Mouse (Mus musculus): ENCODE results near the gene Vps37b. TPM values are rescaled to one million over a fixed set of nuclear protein-coding genes. Genes with fewer than 3 reads are reported as not detected.

The Vps37b gene
- polyA plus RNA-seq, 1 experiment = 119 TPM

- WGBS = 93% methylated on average over 4 of the region's 4 CpGs
- Histone ChIP-seq H3K27ac (ENCODE audit: control insufficient read depth, insufficient read depth, low read length) (no peak overlapping the region), H3K4me1 (replicated peaks; ENCODE audit: control insufficient read depth, insufficient read depth, low read length) (peaks cover 10% of the 10 kb centered on the region; the same call in 1 of the 2 replicates), H3K27me3 (ENCODE audit: control insufficient read depth, insufficient read depth, low read length) (no peaks in the 10 kb centered on the region), H3K4me3 (ENCODE audit: control insufficient read depth, insufficient read depth, low read length) (no peak overlapping the region), H3K36me3 (ENCODE audit: control insufficient read depth, insufficient read depth, low read length) (no peaks in the 10 kb centered on the region)
- DNase-seq = no peak
- TF ChIP-seq CTCF (IDR thresholded peaks at IDR 0.05; ENCODE audit: borderline replicate concordance, control insufficient read depth, extremely low read depth, insufficient read depth, low read length, poor library complexity) = no peak
- TF ChIP-seq POLR2A (IDR thresholded peaks at IDR 0.05; ENCODE audit: control insufficient read depth, extremely low read depth, insufficient read depth, low read length, poor library complexity) = no peak
Measured at GRCm38 (mm10) chr5:123970576-123970975, 61.5 kb downstream of the Vps37b start.

DNA sequence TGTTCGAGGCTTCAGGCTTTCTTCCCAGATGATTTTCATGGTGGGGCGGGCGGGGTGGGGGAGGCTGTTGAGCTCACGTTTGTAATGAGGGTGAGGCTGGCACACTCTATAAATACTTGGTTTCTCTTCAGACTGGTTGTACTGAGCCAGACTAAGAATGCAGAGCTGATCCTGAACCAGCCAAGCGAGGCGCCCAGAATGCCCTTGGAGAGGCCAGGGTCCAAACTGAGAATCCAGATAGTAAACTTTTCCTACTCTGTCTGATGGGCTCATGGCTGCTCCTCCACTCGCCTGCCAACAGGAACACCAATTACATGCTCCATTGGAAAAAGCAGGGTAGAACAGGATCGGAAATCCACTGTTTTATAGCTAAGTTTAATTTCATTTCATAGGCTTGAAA lies 62.9 kb downstream of the Vps37b start:
- 91% methylated on average over 8 of the region's 8 CpGs for WGBS
- no peak for DNase-seq
- TF ChIP-seq CTCF (IDR thresholded peaks at IDR 0.05; ENCODE audit: borderline replicate concordance, control insufficient read depth, extremely low read depth, insufficient read depth, low read length, poor library complexity) (no peak), POLR2A (IDR thresholded peaks at IDR 0.05; ENCODE audit: control insufficient read depth, extremely low read depth, insufficient read depth, low read length, poor library complexity) (no peak)

DNA sequence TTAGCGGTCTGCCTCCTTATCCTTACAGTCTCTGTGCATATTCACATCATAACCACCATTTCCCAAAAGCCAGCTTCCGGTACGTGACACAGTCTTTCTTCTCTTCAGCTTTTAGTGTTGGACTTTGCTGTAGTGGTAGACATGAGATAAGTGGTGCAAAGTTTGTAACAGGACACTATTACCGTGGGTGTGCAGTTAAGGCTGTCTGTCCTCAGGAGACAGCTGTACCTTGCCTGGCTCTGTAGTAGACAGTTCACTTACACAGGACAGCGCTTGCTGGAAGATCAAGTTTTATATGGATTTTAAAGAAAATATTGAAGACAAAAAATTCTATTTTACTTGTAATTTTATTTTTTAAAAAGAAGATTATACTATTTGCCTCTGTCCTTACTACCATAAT lies 63.6 kb downstream of the Vps37b start:
- no peaks in the 10 kb centered on the region for H3K36me3 ChIP-seq (ENCODE audit: control insufficient read depth, insufficient read depth, low read length)
- DNase-seq = no peak
- H3K4me1 ChIP-seq (replicated peaks; ENCODE audit: control insufficient read depth, insufficient read depth, low read length) = peaks cover 3% of the 10 kb centered on the region; the same call in 1 of the 2 replicates
- no peak overlapping the region for H3K27ac ChIP-seq (ENCODE audit: control insufficient read depth, insufficient read depth, low read length)
- 94% methylated on average over 5 of the region's 5 CpGs for WGBS
- no peak overlapping the region for H3K4me3 ChIP-seq (ENCODE audit: control insufficient read depth, insufficient read depth, low read length)
- TF ChIP-seq POLR2A (IDR thresholded peaks at IDR 0.05; ENCODE audit: control insufficient read depth, extremely low read depth, insufficient read depth, low read length, poor library complexity) = no peak
- no peak for TF ChIP-seq CTCF (IDR thresholded peaks at IDR 0.05; ENCODE audit: borderline replicate concordance, control insufficient read depth, extremely low read depth, insufficient read depth, low read length, poor library complexity)
- no peaks in the 10 kb centered on the region for H3K27me3 ChIP-seq (ENCODE audit: control insufficient read depth, insufficient read depth, low read length)

More for the DNA sequence above, 62.9 kb downstream of the Vps37b start:
- Histone ChIP-seq H3K27me3 (ENCODE audit: control insufficient read depth, insufficient read depth, low read length) (no peaks in the 10 kb centered on the region), H3K4me3 (ENCODE audit: control insufficient read depth, insufficient read depth, low read length) (no peak overlapping the region), H3K36me3 (ENCODE audit: control insufficient read depth, insufficient read depth, low read length) (no peaks in the 10 kb centered on the region), H3K27ac (ENCODE audit: control insufficient read depth, insufficient read depth, low read length) (no peak overlapping the region), H3K4me1 (replicated peaks; ENCODE audit: control insufficient read depth, insufficient read depth, low read length) (peaks cover 7% of the 10 kb centered on the region; the same call in 1 of the 2 replicates)

DNA sequence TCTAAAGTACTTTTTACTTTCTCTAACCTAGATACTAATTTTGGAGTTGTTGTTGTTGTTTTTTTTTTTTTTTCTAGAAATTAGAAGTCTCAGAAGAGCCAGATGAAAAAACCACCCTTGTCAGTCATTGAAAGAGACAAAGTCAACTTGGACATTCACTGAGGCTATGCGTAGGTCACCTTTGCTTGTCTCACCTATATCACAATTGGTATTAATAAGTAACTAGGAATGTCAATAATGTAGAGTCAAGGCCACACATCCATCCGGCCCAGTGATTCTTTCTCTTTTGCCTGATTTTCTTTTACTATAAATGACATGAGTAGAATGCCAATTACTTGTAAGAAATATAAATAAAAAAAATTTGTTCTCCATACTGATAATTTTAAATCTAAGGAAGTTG lies 65.3 kb downstream of the Vps37b start:
- Histone ChIP-seq H3K27me3 (ENCODE audit: control insufficient read depth, insufficient read depth, low read length) (no peaks in the 10 kb centered on the region), H3K4me3 (ENCODE audit: control insufficient read depth, insufficient read depth, low read length) (no peak overlapping the region), H3K4me1 (replicated peaks; ENCODE audit: control insufficient read depth, insufficient read depth, low read length) (no peaks in the 10 kb centered on the region), H3K27ac (ENCODE audit: control insufficient read depth, insufficient read depth, low read length) (no peak overlapping the region), H3K36me3 (ENCODE audit: control insufficient read depth, insufficient read depth, low read length) (no peaks in the 10 kb centered on the region)
- no peak for DNase-seq
- no peak for TF ChIP-seq CTCF (IDR thresholded peaks at IDR 0.05; ENCODE audit: borderline replicate concordance, control insufficient read depth, extremely low read depth, insufficient read depth, low read length, poor library complexity)
- TF ChIP-seq POLR2A (IDR thresholded peaks at IDR 0.05; ENCODE audit: control insufficient read depth, extremely low read depth, insufficient read depth, low read length, poor library complexity) = no peak
- 99% methylated on average over 2 of the region's 2 CpGs for WGBS

GRCm38 (mm10) chr5:123964208-123964607 lies 67.9 kb downstream of the Vps37b start:
- H3K27me3 ChIP-seq (ENCODE audit: control insufficient read depth, insufficient read depth, low read length) = no peaks in the 10 kb centered on the region
- DNase-seq = no peak
- TF ChIP-seq CTCF (IDR thresholded peaks at IDR 0.05; ENCODE audit: borderline replicate concordance, control insufficient read depth, extremely low read depth, insufficient read depth, low read length, poor library complexity) (no peak), POLR2A (IDR thresholded peaks at IDR 0.05; ENCODE audit: control insufficient read depth, extremely low read depth, insufficient read depth, low read length, poor library complexity) (no peak)
- H3K36me3 ChIP-seq (ENCODE audit: control insufficient read depth, insufficient read depth, low read length) = no peaks in the 10 kb centered on the region
- H3K27ac ChIP-seq (ENCODE audit: control insufficient read depth, insufficient read depth, low read length) = no peak overlapping the region
- 98% methylated on average over 4 of the region's 4 CpGs for WGBS
- H3K4me1 ChIP-seq (replicated peaks; ENCODE audit: control insufficient read depth, insufficient read depth, low read length) = no peaks in the 10 kb centered on the region
- H3K4me3 ChIP-seq (ENCODE audit: control insufficient read depth, insufficient read depth, low read length) = no peak overlapping the region

GRCm38 (mm10) chr5:123961046-123961445 lies 71.0 kb downstream of the Vps37b start:
- WGBS = 93% methylated on average over 12 of the region's 12 CpGs
- TF ChIP-seq CTCF (IDR thresholded peaks at IDR 0.05; ENCODE audit: borderline replicate concordance, control insufficient read depth, extremely low read depth, insufficient read depth, low read length, poor library complexity) (no peak), POLR2A (IDR thresholded peaks at IDR 0.05; ENCODE audit: control insufficient read depth, extremely low read depth, insufficient read depth, low read length, poor library complexity) (no peak)
- DNase-seq = no peak

GRCm38 (mm10) chr5:123960129-123960528 lies 71.9 kb downstream of the Vps37b start:
- Histone ChIP-seq H3K27me3 (ENCODE audit: control insufficient read depth, insufficient read depth, low read length) (no peaks in the 10 kb centered on the region), H3K4me1 (replicated peaks; ENCODE audit: control insufficient read depth, insufficient read depth, low read length) (no peaks in the 10 kb centered on the region), H3K36me3 (ENCODE audit: control insufficient read depth, insufficient read depth, low read length) (no peaks in the 10 kb centered on the region), H3K4me3 (ENCODE audit: control insufficient read depth, insufficient read depth, low read length) (no peak overlapping the region), H3K27ac (ENCODE audit: control insufficient read depth, insufficient read depth, low read length) (no peak overlapping the region)
- no peak for DNase-seq
- WGBS = 94% methylated on average over 8 of the region's 8 CpGs
- TF ChIP-seq POLR2A (IDR thresholded peaks at IDR 0.05; ENCODE audit: control insufficient read depth, extremely low read depth, insufficient read depth, low read length, poor library complexity) = no peak
- no peak for TF ChIP-seq CTCF (IDR thresholded peaks at IDR 0.05; ENCODE audit: borderline replicate concordance, control insufficient read depth, extremely low read depth, insufficient read depth, low read length, poor library complexity)

More at GRCm38 (mm10) chr5:123961046-123961445, 71.0 kb downstream of the Vps37b start:
- H3K27ac ChIP-seq (ENCODE audit: control insufficient read depth, insufficient read depth, low read length) = no peak overlapping the region
- H3K27me3 ChIP-seq (ENCODE audit: control insufficient read depth, insufficient read depth, low read length) = no peaks in the 10 kb centered on the region
- no peaks in the 10 kb centered on the region for H3K36me3 ChIP-seq (ENCODE audit: control insufficient read depth, insufficient read depth, low read length)
- H3K4me1 ChIP-seq (replicated peaks; ENCODE audit: control insufficient read depth, insufficient read depth, low read length) = no peaks in the 10 kb centered on the region
- no peak overlapping the region for H3K4me3 ChIP-seq (ENCODE audit: control insufficient read depth, insufficient read depth, low read length)

All from thymus, adult 2 months (tissue).